Mouse (Mus musculus): ENCODE results near the gene Nkiras2. TPM values are rescaled to one million over a fixed set of nuclear protein-coding genes. Genes with fewer than 3 reads are reported as not detected.
"Not testable (repeated sequence)": the region's sequence is repeated elsewhere in the genome, so short reads cannot be mapped to it uniquely, and the experiment has no call there.

Nkiras2 gene
- total RNA-seq (2021) = 10 to 100 TPM; 53.4 to 55.2 TPM
- long read RNA-seq, experiment 1, transcript Nkiras2-201 (4 exons, 2,097 nt) = major isoform, 130 of 148 reads
- long read RNA-seq, experiment 1, partial matches to known transcripts = 5 of 148 reads
- long read RNA-seq, experiment 1, other reads (novel, unspliced or antisense) = 13 of 148 reads
- long read RNA-seq, experiment 2, transcript Nkiras2-201 (4 exons, 2,097 nt) = major isoform, 120 of 129 reads
- long read RNA-seq, experiment 2, partial matches to known transcripts = 5 of 129 reads
- long read RNA-seq, experiment 2, other reads (novel, unspliced or antisense) = 4 of 129 reads

- intact Hi-C loops (cut with DNase I) = loop anchor here (2.0 kb wide), 2 partner anchors 36 to 48 kb away; no protein-coding TSS in a partner anchor
- DNase-seq = peak; percentile 67 to 70
These were observed at the start of gene Nkiras2 for GRCm38 (mm10) chr11:100618761-100619484. Nkiras2 (plus strand) TSS chr11:100619244.

GRCm38 (mm10) chr11:100569789-100570188 lies 49.3 kb upstream of the Nkiras2 start:
- DNase-seq = no peak
- intact Hi-C loops (cut with DNase I) = loop anchor here (1.0 to 5.0 kb wide), 5 partner anchors 49 to 193 kb away; partner anchors contain the start of genes Hcrt and Nkiras2

- intact Hi-C loops (cut with DNase I) = loop anchor here (1.0 to 5.0 kb wide), 5 partner anchors 48 to 192 kb away; partner anchors contain the start of genes Hcrt and Nkiras2
- DNase-seq = peak; percentile 71 to 87
These were observed 48.4 kb upstream of the Nkiras2 start for GRCm38 (mm10) chr11:100570430-100571201.

- DNase-seq = peak in 1 of 2 experiments; percentile 14
- intact Hi-C loops (cut with DNase I) = loop anchor here (2.0 to 5.0 kb wide), 4 partner anchors 48 to 191 kb away; partner anchors contain the start of genes Hcrt and Nkiras2
These were observed 47.9 kb upstream of the Nkiras2 start for GRCm38 (mm10) chr11:100571202-100571567.

GRCm38 (mm10) chr11:100574188-100574587 lies 44.9 kb upstream of the Nkiras2 start:
- intact Hi-C loops (cut with DNase I) = loop anchor here (5.0 kb wide), 1 partner anchor 188 kb away; the partner anchor contains the start of gene Hcrt
- no peak for DNase-seq

GRCm38 (mm10) chr11:100574708-100575483 lies 44.1 kb upstream of the Nkiras2 start, which contains the start of gene Cnp:
Cnp (plus strand) TSS chr11:100574904.
- intact Hi-C loops (cut with DNase I) = loop anchor here (5.0 kb wide), 1 partner anchor 187 kb away; the partner anchor contains the start of gene Hcrt
- peak; percentile 84 to 86 for DNase-seq

- intact Hi-C loops (cut with DNase I) = no loop called here
These were observed 43.6 kb upstream of the Nkiras2 start for GRCm38 (mm10) chr11:100575484-100575855.

GRCm38 (mm10) chr11:100576256-100576655 lies 42.8 kb upstream of the Nkiras2 start:
- intact Hi-C loops (cut with DNase I) = no loop called here
- DNase-seq = no peak

More at GRCm38 (mm10) chr11:100575484-100575855, 43.6 kb upstream of the Nkiras2 start:
- DNase-seq = no peak

- intact Hi-C loops (cut with DNase I) = no loop called here
- no peak for DNase-seq
These were observed 41.0 kb upstream of the Nkiras2 start for GRCm38 (mm10) chr11:100577852-100578599.

- DNase-seq = no peak
- intact Hi-C loops (cut with DNase I) = no loop called here
These were observed 39.8 kb upstream of the Nkiras2 start for GRCm38 (mm10) chr11:100579116-100579799.

GRCm38 (mm10) chr11:100580275-100580674 lies 38.8 kb upstream of the Nkiras2 start:
- intact Hi-C loops (cut with DNase I) = no loop called here
- DNase-seq = no peak

- intact Hi-C loops (cut with DNase I) = loop anchor here (2.0 kb wide), 1 partner anchor 37 kb away; the partner anchor contains the start of gene Nkiras2
- DNase-seq = peak; percentile 53 to 60
These were observed 37.3 kb upstream of the Nkiras2 start for GRCm38 (mm10) chr11:100581756-100582155.

GRCm38 (mm10) chr11:100582413-100582812 lies 36.6 kb upstream of the Nkiras2 start:
- intact Hi-C loops (cut with DNase I) = loop anchor here (2.0 kb wide), 1 partner anchor 36 kb away; the partner anchor contains the start of gene Nkiras2
- DNase-seq = not testable (repeated sequence)

- no peak for DNase-seq
- intact Hi-C loops (cut with DNase I) = loop anchor here (2.0 kb wide), 1 partner anchor 36 kb away; the partner anchor contains the start of gene Nkiras2
These were observed 36.2 kb upstream of the Nkiras2 start for GRCm38 (mm10) chr11:100582836-100583235.

GRCm38 (mm10) chr11:100584561-100584961 lies 34.5 kb upstream of the Nkiras2 start:
- DNase-seq = no peak
- intact Hi-C loops (cut with DNase I) = no loop called here

- DNase-seq = no peak
- intact Hi-C loops (cut with DNase I) = no loop called here
These were observed 33.9 kb upstream of the Nkiras2 start for GRCm38 (mm10) chr11:100585148-100585547.

GRCm38 (mm10) chr11:100588462-100588861 lies 30.6 kb upstream of the Nkiras2 start:
- intact Hi-C loops (cut with DNase I) = no loop called here
- DNase-seq = no peak

Data from heart, postnatal 14 days (tissue).